Mouse (Mus musculus): ENCODE measurements at regions not wholly inside any gene's neighbourhood (a gene's known extent, or its start where the extent isn't known, plus 50 kb on each side); places are given as distances from the start of the nearest gene placed in this dataset.

GRCm38 (mm10) chr3:151977651-151978050, 140.2 kb upstream of the Ptgfr start:
- DNase-seq: no peak
- H3K27ac ChIP-seq (ENCODE audit: insufficient read depth, low read length): no peak overlapping the region

GRCm38 (mm10) chr3:151949865-151950264, 112.4 kb upstream of the Ptgfr start:
- no peak overlapping the region for H3K27ac ChIP-seq (ENCODE audit: insufficient read depth, low read length)
- no peak overlapping the region for H3K4me3 ChIP-seq (replicated peaks; ENCODE audit: insufficient read depth, low read depth, low read length)
- no peak for TF ChIP-seq POLR2A (IDR thresholded peaks at IDR 0.05; ENCODE audit: borderline replicate concordance, insufficient read depth, low read length)
- H3K4me1 ChIP-seq (ENCODE audit: control insufficient read depth, insufficient read depth, low read length): no peaks in the 10 kb centered on the region
- no peaks in the 10 kb centered on the region for H3K27me3 ChIP-seq (ENCODE audit: control insufficient read depth, insufficient read depth, low read length)
- DNase-seq: no peak
- 87% methylated on average over 3 of the region's 3 CpGs for WGBS

More at GRCm38 (mm10) chr3:151977651-151978050, 140.2 kb upstream of the Ptgfr start:
- WGBS: 92% methylated on average over 4 of the region's 4 CpGs
- Histone ChIP-seq H3K4me3 (replicated peaks; ENCODE audit: insufficient read depth, low read depth, low read length) (no peak overlapping the region), H3K4me1 (ENCODE audit: control insufficient read depth, insufficient read depth, low read length) (no peaks in the 10 kb centered on the region), H3K27me3 (ENCODE audit: control insufficient read depth, insufficient read depth, low read length) (no peaks in the 10 kb centered on the region)
- no peak for TF ChIP-seq POLR2A (IDR thresholded peaks at IDR 0.05; ENCODE audit: borderline replicate concordance, insufficient read depth, low read length)
- no peak for TF ChIP-seq CTCF (IDR thresholded peaks at IDR 0.05; ENCODE audit: borderline replicate concordance, insufficient read depth, low read depth, low read length)

- H3K4me1 ChIP-seq (ENCODE audit: control insufficient read depth, insufficient read depth, low read length): no peaks in the 10 kb centered on the region
- DNase-seq: no peak
- H3K4me3 ChIP-seq (replicated peaks; ENCODE audit: insufficient read depth, low read depth, low read length): no peak overlapping the region
- no peak for TF ChIP-seq POLR2A (IDR thresholded peaks at IDR 0.05; ENCODE audit: borderline replicate concordance, insufficient read depth, low read length)
- TF ChIP-seq CTCF (IDR thresholded peaks at IDR 0.05; ENCODE audit: borderline replicate concordance, insufficient read depth, low read depth, low read length): no peak
- H3K27me3 ChIP-seq (ENCODE audit: control insufficient read depth, insufficient read depth, low read length): no peaks in the 10 kb centered on the region
- 92% methylated on average over 5 of the region's 5 CpGs for WGBS
- H3K27ac ChIP-seq (ENCODE audit: insufficient read depth, low read length): no peak overlapping the region
Measured at GRCm38 (mm10) chr3:151948015-151948645, 110.7 kb upstream of the Ptgfr start.

- Histone ChIP-seq H3K4me1 (ENCODE audit: control insufficient read depth, insufficient read depth, low read length) (no peaks in the 10 kb centered on the region), H3K4me3 (replicated peaks; ENCODE audit: insufficient read depth, low read depth, low read length) (no peak overlapping the region), H3K27ac (ENCODE audit: insufficient read depth, low read length) (no peak overlapping the region), H3K27me3 (ENCODE audit: control insufficient read depth, insufficient read depth, low read length) (no peaks in the 10 kb centered on the region)
- DNase-seq: no peak
- WGBS: 72% methylated on average over 3 of the region's 3 CpGs
- TF ChIP-seq POLR2A (IDR thresholded peaks at IDR 0.05; ENCODE audit: borderline replicate concordance, insufficient read depth, low read length): no peak
- TF ChIP-seq CTCF (IDR thresholded peaks at IDR 0.05; ENCODE audit: borderline replicate concordance, insufficient read depth, low read depth, low read length): no peak
Measured at GRCm38 (mm10) chr3:151945916-151946315, 108.5 kb upstream of the Ptgfr start.

- DNase-seq: no peak
- no peaks in the 10 kb centered on the region for H3K4me1 ChIP-seq (ENCODE audit: control insufficient read depth, insufficient read depth, low read length)
- no peak overlapping the region for H3K4me3 ChIP-seq (replicated peaks; ENCODE audit: insufficient read depth, low read depth, low read length)
- WGBS: 60% methylated on average over 3 of the region's 3 CpGs
- no peak overlapping the region for H3K27ac ChIP-seq (ENCODE audit: insufficient read depth, low read length)
- TF ChIP-seq CTCF (IDR thresholded peaks at IDR 0.05; ENCODE audit: borderline replicate concordance, insufficient read depth, low read depth, low read length) (no peak), POLR2A (IDR thresholded peaks at IDR 0.05; ENCODE audit: borderline replicate concordance, insufficient read depth, low read length) (no peak)
- no peaks in the 10 kb centered on the region for H3K27me3 ChIP-seq (ENCODE audit: control insufficient read depth, insufficient read depth, low read length)
Measured at GRCm38 (mm10) chr3:151943542-151943941, 106.1 kb upstream of the Ptgfr start.

GRCm38 (mm10) chr3:151938472-151939029, 101.1 kb upstream of the Ptgfr start:
- TF ChIP-seq POLR2A (IDR thresholded peaks at IDR 0.05; ENCODE audit: borderline replicate concordance, insufficient read depth, low read length) (no peak), CTCF (IDR thresholded peaks at IDR 0.05; ENCODE audit: borderline replicate concordance, insufficient read depth, low read depth, low read length) (no peak)
- H3K4me1 ChIP-seq (ENCODE audit: control insufficient read depth, insufficient read depth, low read length): no peaks in the 10 kb centered on the region
- H3K27me3 ChIP-seq (ENCODE audit: control insufficient read depth, insufficient read depth, low read length): no peaks in the 10 kb centered on the region
- DNase-seq: no peak
- H3K4me3 ChIP-seq (replicated peaks; ENCODE audit: insufficient read depth, low read depth, low read length): no peak overlapping the region
- no peak overlapping the region for H3K27ac ChIP-seq (ENCODE audit: insufficient read depth, low read length)
- whole genome bisulfite sequencing: 84% methylated on average over 2 of the region's 2 CpGs

- no peaks in the 10 kb centered on the region for H3K27me3 ChIP-seq (ENCODE audit: control insufficient read depth, insufficient read depth, low read length)
- no peak overlapping the region for H3K4me3 ChIP-seq (replicated peaks; ENCODE audit: insufficient read depth, low read depth, low read length)
- DNase-seq: no peak
- no peak overlapping the region for H3K27ac ChIP-seq (ENCODE audit: insufficient read depth, low read length)
- TF ChIP-seq POLR2A (IDR thresholded peaks at IDR 0.05; ENCODE audit: borderline replicate concordance, insufficient read depth, low read length): no peak
- no peak for TF ChIP-seq CTCF (IDR thresholded peaks at IDR 0.05; ENCODE audit: borderline replicate concordance, insufficient read depth, low read depth, low read length)
- H3K4me1 ChIP-seq (ENCODE audit: control insufficient read depth, insufficient read depth, low read length): no peaks in the 10 kb centered on the region
Measured at GRCm38 (mm10) chr3:151931656-151932055, 94.2 kb upstream of the Ptgfr start.

- whole genome bisulfite sequencing: 83% methylated on average over 3 of the region's 3 CpGs
- no peaks in the 10 kb centered on the region for H3K27me3 ChIP-seq (ENCODE audit: control insufficient read depth, insufficient read depth, low read length)
- H3K27ac ChIP-seq (ENCODE audit: insufficient read depth, low read length): no peak overlapping the region
- no peak for DNase-seq
- no peak for TF ChIP-seq CTCF (IDR thresholded peaks at IDR 0.05; ENCODE audit: borderline replicate concordance, insufficient read depth, low read depth, low read length)
- no peak for TF ChIP-seq POLR2A (IDR thresholded peaks at IDR 0.05; ENCODE audit: borderline replicate concordance, insufficient read depth, low read length)
- H3K4me3 ChIP-seq (replicated peaks; ENCODE audit: insufficient read depth, low read depth, low read length): no peak overlapping the region
- H3K4me1 ChIP-seq (ENCODE audit: control insufficient read depth, insufficient read depth, low read length): no peaks in the 10 kb centered on the region
Measured at GRCm38 (mm10) chr3:151931096-151931495, 93.7 kb upstream of the Ptgfr start.

Measured in cerebellum, adult 2 months (tissue).